Mouse (Mus musculus): ENCODE results near the gene Pacs2.
A peak's percentile ranks its signal among the peaks of the same experiment; 100 is the strongest.

Pacs2 gene

GRCm38 (mm10) chr12:113013604-113014558, at the start of gene Pacs2:
Gene Pacs2, plus strand, starts transcription at chr12:113014508.
- peak; percentile 95 for DNase-seq

- no peak for DNase-seq
Measured at GRCm38 (mm10) chr12:112965783-112966182, 48.5 kb upstream of the Pacs2 start.

DNA sequence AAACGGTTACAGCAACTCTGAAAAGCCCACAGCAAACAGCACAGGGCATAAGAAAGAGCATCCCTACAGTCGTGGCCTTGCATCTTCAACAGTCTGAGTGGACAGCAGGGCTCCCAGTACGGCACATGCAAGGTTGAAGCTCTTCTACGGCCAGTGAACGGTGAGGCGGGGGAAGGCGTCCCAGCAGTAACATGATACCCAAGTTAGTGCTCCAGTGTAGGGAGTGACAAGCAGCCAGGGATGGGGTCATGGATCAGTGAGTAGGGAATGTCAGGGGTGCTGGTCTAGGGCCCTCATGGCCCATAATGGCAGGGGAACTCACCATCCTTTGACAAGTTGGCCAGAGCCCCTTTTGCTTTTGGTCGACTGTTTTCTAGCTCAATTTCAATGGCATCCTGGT, 45.4 kb upstream of the Pacs2 start:
- no peak for DNase-seq

DNA sequence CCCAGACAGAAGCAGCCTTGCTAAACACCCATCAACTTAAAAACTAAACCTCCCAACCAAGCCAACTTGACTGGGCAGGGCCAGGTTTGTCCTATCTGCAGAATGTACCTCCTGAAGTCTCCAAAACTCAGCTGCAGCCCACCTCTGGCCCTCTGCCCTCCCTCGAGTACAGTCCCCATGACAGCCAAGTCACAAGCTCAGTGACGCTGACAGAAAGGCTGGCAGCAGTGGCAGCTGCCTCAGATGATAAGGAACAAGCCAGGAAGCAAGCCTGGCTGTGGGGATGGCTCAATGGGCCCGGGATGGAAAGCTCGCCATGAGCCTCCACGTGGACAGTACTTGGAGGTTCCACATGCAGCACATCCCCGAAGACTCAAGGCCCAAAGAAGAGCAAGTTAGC, 44.7 kb upstream of the Pacs2 start:
- no peak for DNase-seq

- no peak for DNase-seq
Measured at GRCm38 (mm10) chr12:112974736-112975135, 39.6 kb upstream of the Pacs2 start.

DNA sequence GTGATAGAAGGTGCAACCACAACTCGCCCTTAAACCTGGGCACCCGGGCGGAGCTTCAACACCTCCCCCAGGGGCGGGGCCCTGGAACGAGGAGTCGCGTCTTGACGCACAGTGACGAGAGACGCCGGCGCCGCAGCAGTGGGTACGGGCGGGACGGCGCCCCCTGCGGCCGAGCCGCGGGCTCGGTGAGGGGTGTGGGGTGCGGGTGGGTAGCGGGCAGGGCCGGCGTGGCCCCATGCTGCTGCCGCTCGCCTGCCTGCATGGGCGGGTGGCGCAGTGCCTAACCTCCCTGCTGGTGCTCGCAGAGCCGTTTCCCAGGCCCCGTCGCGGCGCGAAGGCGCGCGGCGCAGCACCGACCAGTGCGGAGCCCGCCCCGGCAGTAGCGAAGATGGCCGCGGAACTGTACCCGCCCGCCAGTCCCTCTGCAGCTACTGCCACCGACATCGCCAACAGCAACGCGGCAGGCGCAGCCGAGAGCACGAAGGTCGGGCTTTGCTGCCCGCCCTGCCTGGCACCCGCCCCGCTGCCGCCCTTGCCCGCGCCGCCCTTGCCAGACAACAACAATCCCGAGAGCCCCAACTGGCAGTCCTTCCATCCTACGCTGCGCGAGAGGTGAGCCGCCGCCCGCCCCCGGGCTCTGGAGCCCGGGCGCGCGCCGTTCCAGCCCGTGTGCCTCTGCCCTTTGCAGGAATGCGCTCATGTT, 37.8 kb upstream of the Pacs2 start, which contains the start of gene Btbd6:
Btbd6 (plus strand) TSS at position 112 of the 703 bp plus-strand sequence.
- DNase-seq: peak; percentile 87

DNA sequence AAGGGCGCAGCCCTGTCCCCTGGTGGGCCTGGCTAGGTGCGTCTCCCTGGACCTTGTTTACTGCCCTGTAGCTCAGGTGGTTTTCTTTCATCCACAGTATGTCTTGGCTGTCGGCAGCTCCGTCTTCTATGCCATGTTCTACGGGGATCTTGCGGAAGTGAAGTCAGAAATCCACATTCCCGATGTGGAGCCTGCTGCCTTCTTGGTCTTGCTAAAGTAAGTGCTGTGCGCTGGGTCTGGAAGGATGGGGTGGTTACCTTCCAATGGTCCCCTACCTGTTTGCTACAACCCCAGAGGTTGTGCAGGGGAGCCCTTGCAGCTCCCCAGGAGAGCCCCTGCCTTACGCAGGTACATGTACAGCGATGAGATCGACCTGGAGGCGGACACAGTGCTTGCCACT, 37.2 kb upstream of the Pacs2 start:
- no peak for DNase-seq

GRCm38 (mm10) chr12:112982031-112982430, 32.3 kb upstream of the Pacs2 start:
- DNase-seq: no peak

DNA sequence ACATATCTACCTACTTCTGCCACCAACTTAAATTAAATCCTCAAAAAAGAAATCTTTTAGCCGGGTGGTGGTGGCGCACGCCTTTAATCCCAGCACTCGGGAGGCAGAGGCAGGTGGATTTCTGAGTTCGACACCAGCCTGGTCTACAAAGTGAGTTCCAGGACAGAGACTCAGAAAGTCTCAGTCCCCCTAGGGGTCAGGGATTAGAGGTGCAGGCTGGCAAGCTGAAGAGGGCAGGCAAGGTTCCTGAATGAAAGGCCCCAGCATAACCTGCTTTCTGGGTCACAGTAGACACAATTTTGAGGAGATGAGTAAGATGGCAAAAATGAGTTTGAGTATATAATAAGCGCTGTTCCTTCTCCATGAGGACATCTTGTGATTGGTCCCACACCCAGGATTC, 29.0 kb upstream of the Pacs2 start:
- no peak for DNase-seq

DNA sequence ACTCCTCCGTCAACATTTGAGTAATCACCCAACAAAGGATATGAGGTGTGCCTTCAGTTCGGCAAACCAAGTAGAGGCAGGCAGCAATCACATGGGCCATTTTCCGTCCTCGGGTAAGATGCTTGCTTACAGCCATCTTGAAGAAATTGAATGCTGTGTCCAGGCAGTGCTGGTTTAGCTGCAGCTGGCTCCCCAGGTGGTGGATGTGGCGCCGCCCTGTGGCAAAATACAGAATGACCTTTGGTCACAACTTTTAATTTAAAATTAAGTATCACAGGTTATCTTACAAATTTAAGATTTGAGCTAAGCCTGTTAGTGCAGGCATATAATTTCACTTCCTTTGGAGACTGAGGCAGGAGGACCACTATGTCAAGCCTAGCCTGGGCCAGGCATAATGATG, 26.4 kb upstream of the Pacs2 start:
- DNase-seq: peak; percentile 34

DNA sequence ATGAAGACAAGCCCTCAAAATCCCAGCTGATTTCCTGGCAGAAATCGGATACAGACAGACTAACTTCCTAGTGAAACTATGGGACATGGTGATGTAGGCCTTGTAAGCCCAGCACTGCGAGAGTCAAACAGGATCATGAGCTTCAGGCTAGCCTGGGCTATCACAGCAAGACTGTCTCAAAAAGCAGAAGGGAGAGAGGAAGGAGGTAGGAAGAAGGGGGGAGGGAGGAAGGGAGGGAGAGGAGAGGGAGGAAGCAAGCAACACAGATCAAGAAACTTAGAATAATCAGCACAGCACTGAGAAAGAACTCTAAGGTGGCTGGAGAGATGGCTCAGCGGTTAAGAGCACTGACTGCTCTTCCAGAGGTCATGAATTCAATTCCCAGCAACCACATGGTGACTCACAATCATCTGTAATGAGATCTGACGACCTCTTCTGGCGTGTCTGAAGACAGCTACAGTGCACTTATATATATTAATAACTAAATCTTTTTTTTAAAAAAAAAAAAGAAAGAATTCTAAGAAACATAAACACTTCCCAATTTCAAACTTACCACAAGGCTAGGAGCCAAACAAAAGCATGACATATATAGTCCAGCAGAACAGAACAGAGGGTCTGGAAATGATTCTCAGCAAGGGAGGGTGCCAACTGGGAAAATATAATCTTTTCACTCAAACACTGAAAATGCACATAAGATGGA, 23.5 kb upstream of the Pacs2 start:
- DNase-seq: no peak

DNA sequence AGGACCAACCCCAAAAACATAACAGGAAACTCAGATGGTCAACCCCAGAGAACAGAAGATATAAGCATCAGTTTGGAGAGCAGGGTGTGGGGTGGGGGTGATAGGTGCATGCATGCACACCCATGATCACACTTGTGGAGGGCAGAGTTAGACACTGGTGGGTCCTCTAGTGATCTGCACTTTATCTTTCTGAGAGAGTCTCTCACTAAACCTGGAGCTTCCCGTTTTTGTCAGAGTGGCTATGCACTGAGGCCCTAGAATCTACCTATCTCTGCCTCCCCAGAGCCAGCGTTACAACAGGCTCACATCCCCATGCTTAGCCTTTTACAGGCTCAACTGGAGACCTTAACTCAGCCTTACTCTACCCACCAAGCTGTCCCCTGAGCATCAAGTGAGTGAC, 22.9 kb upstream of the Pacs2 start:
- DNase-seq: no peak

DNA sequence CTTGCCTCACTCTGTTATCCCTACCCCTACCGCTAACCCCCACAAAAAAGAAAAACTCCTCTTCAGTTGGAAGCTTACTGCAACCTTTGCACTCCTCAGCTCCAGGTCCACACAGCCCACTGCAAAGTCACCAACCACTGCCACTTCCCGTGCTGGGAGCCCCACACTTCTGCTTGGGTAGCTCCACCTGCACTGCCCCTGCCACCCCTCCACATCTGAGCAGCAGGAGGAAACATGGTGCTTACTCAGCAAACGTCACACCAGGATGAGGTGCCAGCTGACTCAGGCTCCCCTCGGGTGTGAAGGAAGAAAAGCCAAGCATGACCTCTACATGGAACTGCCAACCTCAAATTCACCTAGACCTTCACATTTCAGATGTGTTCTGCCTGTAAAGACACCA, 20.2 kb upstream of the Pacs2 start:
- no peak for DNase-seq

GRCm38 (mm10) chr12:112999569-113000293, 14.6 kb upstream of the Pacs2 start:
- DNase-seq: no peak

DNA sequence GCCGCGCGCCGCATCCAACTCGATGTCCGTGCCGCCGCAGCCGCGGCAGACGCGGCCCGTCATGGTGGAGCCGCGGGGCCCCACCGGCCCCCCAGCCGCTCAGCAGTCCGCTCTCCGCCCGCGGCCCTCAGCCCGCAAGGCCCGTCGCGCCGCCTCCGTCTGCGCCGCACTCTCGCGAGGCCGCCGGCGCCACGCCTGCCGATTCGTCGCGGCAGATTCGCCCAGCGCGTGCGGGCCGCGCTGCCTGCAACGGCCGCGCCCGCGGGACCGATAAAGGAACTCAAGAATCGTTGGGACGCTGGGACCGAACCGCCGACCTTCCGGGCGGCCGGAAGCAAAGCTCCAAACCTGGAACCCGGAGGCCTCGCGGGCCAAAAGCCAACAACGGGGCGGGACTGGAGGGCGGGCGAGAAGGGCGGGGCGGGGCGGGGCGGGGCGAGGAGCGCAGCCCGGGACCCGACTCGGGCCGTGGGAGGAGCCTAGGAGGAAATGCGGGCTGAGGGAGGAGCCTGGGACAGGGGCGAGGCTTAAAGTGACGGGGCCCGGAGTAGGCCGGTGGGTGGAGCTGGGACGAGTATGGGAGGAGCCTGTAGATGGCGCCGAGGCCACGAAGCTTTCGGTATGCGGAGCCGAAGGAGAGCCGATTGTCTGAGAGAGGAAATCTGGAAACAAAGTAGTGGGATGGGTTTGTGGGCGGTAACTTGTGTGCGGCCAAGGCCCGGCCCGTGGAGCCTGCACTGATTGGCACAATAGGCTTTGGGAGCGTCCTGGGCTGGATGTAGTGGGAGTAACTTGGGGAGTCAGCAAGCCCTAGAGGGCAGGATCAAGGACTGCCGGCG, 13.8 kb upstream of the Pacs2 start, which contains the start of gene Brf1:
Brf1 (minus strand) TSS at position 411 of the 839 bp plus-strand sequence.
- DNase-seq: peak; percentile 99

- DNase-seq: no peak
Measured at GRCm38 (mm10) chr12:113001133-113001474, 13.2 kb upstream of the Pacs2 start.

GRCm38 (mm10) chr12:113002667-113003066, 11.6 kb upstream of the Pacs2 start:
- no peak for DNase-seq

- DNase-seq: no peak
Measured at GRCm38 (mm10) chr12:113004011-113004410, 10.3 kb upstream of the Pacs2 start.

GRCm38 (mm10) chr12:113004993-113005392, 9.3 kb upstream of the Pacs2 start:
- peak; percentile 69 for DNase-seq

DNA sequence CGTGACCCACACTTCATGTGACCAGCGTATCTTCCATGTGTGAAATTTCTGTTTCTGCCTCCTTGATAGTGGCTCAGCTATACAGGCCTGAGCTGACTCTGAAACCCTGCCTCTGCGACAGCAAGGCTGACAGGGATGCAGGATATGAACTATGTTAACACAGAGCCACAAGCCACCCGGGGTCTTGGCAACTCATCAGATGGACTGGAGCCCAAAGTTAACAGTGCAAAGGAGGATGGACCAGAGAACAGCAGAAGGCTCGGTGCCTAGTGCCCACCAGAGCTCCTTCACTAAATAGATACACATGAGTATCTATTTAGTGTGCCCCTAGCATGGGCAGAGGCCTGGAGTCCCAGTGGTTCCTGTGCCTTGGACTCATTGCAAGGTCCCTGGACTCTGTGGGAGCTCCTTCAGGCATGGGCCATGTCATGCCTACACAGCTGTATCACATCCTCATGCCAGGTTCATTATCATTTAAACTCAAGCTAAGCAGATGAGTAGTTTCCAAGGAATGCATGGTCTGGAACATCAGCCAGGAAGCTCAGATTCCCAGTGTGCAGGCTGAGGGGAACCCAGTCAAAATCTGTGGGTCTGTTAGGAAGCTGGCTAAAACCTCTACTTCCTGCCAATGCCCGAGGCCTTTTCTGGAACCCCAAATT, 2.5 kb upstream of the Pacs2 start:
- DNase-seq: no peak

GRCm38 (mm10) chr12:113012443-113012842, 1.9 kb upstream of the Pacs2 start:
- no peak for DNase-seq

Measured in liver (tissue).